Mouse (Mus musculus) CD4-positive, CD25-positive, alpha-beta regulatory T cell, adult 4 months (primary cell): ENCODE measurements at regions not wholly inside any gene's neighbourhood (a gene's known extent, or its start where the extent isn't known, plus 50 kb on each side); places are given as distances from the start of the nearest gene placed in this dataset.

Experiments used
- ATAC-seq: one replicate; pipeline ENCODE4 v1.8.0; 2017

DNA sequence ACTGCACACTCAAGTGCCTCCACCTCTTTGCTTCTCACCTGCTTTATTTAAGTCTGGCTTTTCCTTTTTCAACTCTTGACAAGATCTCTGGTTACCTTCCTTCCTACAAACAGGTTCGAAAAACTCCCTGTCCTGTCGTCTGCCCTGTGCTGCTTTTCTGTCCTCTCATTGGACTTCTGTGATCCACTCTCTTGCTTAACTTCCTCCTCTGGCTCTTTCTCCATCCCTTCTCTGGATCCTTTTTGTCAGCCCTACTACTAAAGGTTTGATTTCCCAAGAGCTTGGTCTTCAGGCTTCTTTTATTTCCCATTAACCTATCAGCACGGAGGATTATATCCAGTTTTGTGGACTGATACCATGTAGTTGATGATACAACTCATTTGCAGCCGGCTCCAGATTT is 149.8 kb downstream of the Satb1 start:
- no peak for ATAC-seq

DNA sequence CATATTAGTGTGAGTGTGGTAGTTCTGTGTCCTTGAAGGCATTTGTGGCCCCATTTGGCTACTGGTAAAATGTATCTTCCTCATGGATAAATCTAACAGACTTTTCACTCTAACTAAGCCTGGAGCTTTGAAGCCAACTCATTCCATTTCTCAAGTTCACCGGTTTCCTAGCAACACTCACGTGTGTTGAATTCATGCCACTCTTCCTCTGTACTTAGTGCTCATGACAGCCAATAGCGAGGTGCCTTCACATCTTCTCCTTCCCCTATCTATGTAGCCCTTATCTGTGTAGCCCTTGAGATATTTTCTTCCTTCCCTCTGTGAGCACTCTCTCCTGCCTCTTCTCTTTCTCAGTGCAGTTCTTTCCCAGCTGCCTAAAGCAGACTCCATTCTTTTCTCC is 150.7 kb downstream of the Satb1 start:
- no peak for ATAC-seq

DNA sequence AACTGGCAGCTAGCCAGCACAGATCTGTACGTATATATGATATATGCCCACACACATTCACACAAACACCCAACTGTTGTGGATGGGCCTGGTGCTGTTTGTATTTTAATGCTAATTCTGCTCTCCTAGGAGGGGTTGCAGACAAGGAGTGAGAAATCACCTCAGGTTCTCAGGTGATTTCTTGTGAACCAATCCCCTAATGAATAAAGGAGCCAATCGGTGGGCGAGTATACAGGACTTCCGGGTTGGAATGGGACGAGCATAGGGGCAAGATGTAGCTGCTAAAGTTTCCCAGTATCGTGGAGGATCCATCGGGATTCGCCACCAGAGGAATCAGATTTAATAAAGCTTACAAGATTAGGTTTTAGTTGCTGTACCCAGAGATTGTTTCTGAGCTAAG is 155.6 kb downstream of the Satb1 start:
- no peak for ATAC-seq

DNA sequence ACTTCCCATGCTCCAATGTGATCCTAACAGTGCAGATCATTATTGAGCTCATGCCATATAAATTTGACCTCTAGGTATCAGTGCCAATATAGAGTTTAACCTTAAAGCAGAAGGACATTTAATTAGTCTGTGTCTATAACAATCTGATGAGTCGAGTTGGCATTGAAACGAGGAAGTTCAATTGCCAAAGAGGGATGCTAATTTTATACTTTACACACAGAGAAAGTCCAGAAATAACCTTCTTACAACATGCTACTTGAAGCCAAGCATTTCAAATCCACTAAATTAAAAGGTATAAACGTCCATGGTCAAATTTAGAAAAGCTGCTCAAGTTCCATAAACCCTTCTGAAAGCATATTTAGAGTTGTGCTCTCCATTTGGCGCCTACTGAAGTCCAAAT is 174.7 kb downstream of the Satb1 start:
- no peak for ATAC-seq

DNA sequence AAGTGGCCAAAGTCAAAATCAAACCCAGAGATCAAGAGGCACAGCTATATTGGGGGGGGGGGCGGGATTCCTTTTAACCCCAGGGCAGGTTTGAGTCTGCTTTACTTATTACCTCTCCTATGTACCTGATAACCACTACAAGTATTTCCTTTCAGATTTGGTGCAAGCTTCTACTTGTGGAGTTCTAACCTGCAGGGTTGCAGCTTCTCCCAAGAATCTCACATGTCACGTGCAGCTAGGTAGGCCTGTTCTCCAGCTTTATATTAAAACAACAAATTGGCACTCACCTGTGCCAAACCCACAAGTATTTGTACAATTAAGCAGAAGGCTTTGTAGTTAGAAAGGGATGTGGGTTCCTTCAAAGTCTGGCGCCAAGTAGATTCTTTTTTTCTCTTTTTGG is 179.2 kb downstream of the Satb1 start:
- no peak for ATAC-seq

DNA sequence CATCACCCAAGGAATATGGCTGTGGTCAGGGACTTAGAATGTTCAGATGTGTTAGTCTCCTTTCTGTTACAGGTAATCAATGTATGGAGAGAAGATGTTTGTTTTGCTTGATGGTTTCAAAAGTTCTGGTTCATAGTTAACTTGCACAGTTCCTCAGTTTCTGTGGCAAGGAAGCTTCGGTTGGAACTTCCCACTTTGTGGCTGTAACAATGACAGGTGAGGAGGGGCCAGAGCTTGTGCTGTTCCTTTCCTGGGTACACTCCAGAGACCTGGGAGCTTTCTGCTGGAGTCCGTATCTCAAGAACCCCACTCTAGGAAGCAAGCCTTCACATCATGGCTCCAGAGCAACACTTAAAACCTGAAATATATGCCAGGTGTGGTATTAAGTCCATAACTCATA is 181.2 kb downstream of the Satb1 start:
- no peak for ATAC-seq

DNA sequence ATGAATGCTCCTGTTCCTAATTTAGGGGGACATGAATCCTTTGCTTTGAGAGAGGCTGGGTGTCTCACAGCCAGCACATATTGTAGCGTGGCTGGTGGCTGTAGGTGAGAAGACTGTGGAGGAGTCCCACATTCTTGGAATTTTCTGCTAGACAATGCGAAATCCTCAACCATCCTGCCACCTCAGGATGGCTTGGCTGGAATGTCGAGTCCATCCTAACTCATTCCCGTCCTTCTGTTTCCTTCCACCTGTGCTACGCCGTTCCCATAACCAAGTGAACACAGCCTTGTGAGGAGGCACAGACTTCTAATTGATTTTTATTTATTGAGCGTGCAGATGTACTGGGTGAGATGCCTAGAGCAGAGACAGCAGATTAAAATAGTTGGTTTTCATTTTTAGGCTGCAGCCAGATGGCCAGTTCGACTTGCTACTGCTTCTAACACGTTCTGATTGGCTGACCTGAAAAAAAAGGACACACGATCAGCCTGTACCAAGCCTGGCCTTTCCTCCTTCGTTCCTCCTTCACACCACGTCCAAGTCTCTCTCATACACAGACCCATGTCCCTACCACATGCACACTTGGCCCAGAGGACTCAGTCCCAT is 183.8 kb downstream of the Satb1 start:
- ATAC-seq: no peak

DNA sequence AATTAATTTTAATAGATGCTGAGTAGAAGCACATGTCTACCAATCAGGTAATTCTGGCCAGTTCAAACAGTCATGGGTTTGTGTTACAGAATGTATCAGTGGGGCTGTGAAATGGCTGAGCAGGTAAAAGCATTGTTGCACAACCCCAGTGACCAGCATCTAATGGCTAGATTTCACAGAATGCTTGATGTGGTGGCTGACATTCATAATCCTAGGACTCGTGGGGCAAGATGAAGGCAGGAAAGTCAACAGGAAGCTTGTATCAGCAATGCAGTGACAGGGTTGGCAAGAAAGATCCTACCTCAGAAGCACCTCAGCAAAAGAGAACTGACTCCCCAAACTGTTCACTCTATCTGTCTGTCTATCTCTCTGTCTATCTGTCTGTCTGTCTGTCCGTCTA is 186.7 kb downstream of the Satb1 start:
- ATAC-seq: no peak

DNA sequence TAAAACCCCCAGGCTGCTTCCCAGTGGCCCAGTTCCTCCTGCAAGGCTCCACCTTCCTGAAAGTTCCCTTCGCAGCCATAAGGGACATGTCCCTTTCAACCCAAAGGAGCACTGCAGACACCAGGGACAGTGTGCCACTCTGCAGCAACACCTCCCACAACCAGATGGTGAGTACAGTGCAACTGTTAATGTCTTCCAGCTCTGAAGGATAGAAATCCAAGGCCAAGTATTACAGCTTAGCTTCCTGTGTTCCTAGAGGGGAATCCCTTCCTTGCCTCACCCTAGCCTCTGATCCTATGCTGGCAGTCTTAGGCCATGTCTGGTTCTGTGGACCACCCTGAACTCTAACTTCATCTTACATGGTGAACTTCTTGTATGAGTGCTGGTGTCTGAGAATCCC is 187.2 kb downstream of the Satb1 start:
- ATAC-seq: no peak

DNA sequence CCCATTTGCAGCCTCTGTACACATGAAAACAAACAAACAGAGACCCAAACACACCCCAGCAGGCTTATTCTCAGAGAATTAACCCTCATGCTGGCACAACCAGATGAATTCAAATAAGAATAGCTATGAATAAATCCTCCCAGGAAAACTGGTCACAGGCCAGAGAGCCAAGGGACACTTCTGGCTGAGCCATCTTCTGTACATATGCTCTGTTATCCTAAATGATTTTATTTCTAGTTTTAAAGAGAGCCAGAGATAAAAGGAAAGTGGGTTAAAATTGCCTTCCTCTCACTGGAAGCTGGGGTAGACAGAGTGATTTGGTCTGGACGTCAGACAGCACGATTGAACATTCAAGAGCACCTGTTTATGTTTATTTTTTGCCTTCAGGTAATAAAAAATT is 190.4 kb downstream of the Satb1 start:
- ATAC-seq: no peak

DNA sequence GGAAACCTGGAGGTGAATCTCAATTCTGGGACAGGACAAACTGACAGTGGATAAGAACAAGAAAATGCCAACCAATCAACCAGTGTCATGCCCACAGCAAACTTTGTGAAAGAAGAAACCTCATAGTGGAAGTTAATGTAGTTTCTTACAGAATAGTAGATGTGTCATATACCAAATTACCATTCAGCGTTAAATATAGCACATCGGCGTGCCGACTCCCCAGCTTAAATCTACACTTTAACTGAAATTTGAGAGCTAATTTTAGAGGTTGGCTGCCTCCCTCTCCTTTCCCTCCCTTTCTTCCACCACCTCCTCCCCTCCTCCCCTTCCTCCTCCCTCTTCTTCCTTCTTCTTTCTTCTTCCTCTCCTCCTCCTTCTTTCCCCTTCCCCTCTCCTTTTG is 197.2 kb downstream of the Satb1 start:
- no peak for ATAC-seq

DNA sequence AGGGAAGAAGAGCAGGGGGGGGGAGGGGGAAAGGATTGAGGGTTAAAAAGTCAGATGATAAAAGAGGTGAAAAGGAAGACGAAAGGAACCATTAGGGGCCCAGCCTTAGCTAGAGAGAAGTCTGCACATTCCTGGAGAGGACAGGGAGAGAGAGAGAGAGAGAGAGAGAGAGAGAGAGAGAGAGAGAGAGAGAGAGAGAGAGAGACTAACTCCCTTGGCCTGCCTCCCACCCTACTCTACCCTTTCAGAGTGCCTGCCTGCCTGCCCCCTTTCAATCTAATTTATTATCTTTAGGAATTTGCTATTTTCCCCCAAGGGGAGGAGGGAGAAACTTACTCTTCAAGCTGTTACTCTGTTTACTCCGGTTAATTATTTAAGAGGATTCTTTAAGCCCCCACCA is 201.5 kb downstream of the Satb1 start:
- ATAC-seq: no peak

DNA sequence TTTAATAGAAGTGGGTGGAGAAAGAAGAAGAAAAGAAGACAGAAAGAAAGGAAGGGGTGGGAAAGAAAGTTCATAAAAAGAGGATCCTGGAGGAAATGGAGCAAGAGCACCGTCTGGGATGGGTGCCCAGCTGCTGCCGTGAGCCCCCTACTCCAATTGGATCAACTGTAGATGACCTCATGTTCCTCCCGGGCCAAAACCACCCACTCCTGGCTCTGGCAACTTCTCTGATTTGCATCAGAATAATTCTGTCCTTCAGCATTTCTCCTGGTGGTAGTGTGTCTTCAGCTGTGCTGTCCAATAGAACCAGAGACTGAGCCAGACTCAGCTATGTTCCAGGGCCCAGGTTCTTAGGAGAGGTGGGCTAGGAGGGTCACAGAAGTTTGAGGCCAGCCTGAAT is 212.6 kb downstream of the Satb1 start:
- ATAC-seq: no peak

DNA sequence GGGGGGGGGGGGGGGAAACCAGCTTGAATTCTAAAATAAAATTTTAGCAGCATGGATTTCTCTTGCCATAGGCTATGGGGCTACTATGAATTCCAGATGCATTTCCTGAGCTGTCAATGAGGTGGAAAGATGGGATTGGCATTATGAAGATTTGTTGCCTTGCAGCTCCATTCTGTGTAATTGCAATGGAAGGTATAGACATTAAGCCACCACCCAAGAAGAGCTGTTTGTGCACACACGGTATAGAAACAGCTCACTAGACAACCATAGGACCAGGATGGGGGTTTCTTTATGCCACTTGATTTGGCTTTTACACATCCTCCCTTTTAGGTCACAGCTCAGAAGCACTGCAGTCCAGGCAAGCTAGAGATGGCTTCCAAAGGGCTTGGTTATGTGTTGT is 247.8 kb downstream of the Satb1 start:
- ATAC-seq: no peak

DNA sequence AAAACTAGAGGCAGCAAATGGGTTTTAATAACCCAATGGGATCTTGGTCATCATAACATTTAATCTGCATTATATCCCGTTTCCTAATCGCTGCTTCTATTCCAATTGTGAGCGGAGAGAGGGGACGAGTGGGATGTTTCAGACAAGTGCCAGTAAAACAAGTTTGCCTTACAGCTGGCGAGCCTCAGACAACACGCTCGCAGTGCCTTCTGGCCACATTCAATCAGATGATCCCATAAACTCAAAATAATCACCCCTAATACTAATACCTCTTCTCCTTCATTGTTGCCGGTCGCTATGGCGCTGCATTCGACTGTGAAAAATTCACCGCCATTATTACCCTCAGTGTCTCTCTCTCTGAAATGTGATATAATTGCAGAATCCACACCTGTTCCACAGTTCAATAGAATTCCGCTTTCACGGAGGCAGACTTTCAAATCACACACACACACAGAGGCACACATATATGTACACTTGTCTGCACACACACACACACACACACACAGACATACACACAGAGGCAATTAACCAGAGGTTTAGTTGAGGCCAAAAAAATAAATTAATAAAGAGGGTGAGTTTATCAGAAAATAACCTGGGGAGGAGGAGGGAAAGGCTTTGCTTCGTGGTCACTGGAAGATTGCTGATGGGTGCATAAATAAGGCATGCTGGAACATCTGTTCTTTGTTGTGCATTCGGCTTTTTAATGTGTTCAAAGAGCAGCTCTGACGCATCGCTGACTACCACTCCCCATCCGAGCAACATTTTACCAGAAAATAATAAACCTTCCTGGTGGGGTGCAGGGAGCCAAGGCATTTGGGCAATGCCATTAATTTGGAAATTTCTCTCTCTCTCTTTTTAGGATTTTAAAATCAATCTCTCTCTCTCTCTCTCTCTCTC is 248.9 kb downstream of the Satb1 start:
- ATAC-seq: no peak

DNA sequence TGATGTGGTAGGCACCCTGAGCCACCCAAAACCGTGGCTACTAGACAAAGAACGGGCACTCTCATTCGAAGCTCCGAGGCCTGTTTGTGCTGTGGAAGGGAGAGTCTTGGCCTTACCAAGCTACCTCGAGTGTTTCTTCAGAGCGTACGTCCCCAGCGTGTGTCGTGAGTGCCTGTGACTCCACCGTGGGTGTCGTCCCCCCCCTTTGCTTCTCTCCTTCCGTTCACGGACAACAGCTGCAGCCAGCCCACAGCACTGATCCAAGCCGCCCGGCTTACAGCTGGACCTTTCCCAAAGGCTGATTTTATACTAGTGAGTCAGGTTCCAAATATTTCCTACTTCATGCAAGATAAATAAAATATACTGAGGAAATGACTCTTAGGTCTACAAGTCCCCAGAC is 249.8 kb downstream of the Satb1 start:
- no peak for ATAC-seq

DNA sequence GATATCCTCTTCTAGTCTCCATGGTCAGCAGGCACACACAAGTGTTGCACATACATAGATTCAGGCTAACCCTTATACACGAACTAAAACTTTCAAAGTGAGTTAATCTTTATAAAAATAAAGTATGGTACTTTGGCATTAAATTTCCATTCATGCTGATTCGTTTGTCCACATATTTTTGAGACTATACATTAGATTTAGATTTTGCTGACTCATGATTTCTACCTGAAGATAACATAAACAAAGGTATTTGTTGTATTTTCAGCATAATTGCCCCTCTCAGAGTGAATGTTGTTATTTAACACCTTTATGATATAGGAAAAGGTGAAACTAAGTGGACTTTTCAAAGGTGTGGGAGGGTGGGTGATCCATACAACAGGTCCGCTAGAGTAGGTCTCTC is 277.2 kb downstream of the Satb1 start:
- no peak for ATAC-seq

DNA sequence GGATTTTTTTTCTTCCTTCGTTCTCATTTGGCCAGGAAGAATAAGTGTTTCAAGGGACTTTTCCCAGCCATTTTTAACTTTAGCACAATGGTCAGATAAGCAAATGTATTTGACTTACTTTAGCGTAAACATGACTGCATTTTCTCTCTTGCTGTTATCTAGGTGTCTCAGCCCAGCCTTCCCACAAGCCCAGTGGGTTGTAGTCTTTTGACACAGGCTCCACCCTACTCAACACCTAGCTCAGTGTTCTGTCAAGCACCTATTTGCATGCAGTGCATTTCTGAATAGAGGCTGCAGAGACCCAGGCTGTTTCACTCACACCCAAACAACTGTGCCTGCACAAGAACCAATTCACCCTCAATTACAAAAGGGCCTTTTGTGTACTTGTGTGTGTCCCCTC is 278.6 kb downstream of the Satb1 start:
- no peak for ATAC-seq

DNA sequence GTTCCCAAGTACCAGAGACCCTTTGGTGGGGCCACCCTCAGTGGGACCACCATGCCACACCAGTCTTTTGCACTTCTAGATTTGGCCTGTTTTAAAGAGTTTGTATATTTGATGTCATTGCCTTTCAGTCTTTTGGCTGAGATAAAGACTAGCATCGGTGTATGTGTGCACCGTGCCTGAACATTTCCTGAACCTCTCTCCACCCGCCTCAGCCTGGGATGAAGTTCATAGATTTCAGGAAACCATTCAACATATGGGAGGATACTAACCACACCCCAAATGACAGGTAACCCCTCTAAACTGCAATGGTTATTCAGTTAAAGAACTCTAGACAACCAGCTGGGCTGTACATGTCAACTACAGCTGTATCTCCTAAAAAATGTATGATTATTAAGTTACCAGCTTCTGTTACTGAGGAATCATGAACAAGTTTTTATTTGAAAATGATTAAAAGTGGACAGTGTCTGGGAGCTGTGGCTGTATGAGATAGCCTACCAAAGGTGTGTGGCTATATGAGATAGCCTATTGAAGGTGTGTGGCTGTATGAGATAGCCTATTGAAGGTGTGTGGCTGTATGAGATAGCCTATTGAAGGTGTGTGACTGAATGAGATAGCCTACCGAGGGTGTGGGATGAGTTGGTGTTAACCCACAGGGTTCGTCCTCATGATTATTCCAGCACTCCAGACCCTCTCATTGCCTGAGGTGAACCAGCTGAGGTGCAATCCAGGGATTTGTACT is 280.6 kb downstream of the Satb1 start:
- no peak for ATAC-seq

DNA sequence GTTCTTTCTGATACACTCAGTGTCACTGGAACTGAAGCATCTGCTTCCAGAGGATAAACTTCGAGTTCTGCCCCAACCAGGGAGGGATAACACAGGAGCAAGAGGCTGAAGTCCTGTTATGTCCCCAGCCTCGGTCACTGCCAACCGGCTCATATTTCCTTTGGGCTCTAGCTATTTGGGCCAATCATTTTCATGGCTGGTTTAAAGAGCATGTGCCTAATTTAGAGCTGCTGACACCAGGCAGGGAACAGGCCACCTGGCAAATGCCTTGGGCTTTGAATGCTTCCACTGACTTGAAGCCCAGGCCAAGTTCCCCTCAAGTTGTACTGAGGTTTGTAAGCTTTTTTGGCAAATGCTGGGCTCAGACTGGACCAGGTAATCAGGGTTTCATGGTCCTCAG is 286.1 kb downstream of the Satb1 start:
- ATAC-seq: no peak

DNA sequence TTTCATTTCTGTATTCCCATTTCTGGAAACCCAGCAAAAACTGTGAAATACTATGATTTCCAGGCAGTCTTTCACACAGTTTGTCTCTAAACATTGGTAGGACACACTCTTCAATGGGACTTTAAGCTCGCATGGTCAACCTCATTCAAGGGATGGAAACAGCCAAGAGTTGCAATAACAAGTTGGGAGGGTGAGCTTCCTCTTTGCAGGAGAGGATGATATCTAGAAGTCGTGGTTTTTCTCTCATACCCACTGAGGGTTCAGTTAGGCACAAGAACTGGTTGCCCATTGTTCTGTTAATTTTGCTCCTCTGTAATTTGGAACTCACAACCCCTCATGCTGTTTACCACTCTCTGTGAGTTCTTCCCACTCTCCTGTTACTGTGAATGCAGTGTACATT is 290.5 kb downstream of the Satb1 start:
- ATAC-seq: no peak

DNA sequence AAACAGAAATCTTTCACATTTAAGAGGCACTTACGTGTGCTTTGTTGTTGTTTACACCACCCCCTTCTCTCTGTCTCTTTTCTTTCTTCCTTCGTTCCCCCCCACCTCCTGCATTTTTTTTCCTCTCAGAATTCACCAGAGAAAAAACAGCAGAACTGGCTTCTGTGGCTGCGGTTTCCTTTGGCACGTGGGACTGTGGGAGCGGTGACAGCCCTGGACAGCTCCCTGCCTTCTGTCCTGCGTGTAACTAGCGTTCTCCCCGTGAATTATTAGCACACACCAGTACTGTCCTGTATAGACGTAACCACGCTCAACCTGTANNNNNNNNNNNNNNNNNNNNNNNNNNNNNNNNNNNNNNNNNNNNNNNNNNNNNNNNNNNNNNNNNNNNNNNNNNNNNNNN is 298.4 kb downstream of the Satb1 start:
- ATAC-seq: no peak

DNA sequence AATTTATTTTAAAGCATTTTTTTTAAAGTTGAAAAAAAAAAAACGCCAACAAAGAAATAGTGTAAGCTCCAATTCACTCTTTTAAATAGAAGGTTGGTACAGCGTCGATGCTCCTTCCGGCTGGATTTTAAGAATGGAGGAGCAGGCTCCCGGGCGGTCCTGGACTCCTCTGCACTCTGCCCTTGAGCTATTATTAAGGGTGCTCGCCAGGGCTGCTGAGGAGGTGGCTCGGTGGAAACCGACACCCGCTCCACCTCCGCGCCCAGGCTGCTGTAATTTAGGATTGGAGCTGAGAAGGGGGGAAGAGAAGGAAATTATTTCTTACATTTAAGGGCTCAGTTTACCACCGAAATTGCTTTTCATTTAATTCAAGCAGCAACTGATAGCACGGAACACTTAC is 298.8 kb downstream of the Satb1 start:
- ATAC-seq: no peak

DNA sequence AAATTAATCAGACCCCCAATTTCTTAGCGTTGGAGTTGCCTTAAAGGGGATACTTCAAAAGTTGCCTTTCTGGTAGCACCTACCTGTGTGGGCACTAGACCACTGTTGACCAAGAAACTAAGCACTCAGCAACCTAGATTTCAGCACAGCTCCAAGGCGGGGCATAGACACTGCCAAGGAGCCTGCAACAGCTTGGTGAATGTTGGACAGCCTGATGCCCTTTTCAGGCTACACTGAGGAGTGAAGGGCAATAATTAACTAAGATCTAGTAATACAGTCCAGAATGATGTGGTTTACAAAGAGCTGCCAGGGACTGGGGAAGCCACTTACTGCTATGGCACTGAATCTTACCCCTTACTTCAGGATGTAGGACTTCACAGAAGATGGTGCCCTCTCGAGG is 304.9 kb downstream of the Satb1 start:
- no peak for ATAC-seq
